Mouse (Mus musculus): Measurements from ENCODE around the gene Ncf1. TPM values are rescaled to one million over a fixed set of nuclear protein-coding genes. Genes with fewer than 3 reads are reported as not detected.

The Ncf1 gene
- polyA plus RNA-seq, 1 experiment = 18.9 TPM

GRCm38 (mm10) chr5:134186961-134187731 lies 42.3 kb downstream of the Ncf1 start:
- TF ChIP-seq POLR2A (IDR thresholded peaks at IDR 0.05; ENCODE audit: low read depth, low read length) (no peak), CTCF (IDR thresholded peaks at IDR 0.05; ENCODE audit: extremely low read depth, insufficient read length, insufficient replicate concordance, low read depth, low read length) (peak; percentile 93; the same call in 1 of the 2 replicates)
- no peaks in the 10 kb centered on the region; the same call in 1 of the 2 replicates for H3K4me1 ChIP-seq (ENCODE audit: control insufficient read depth, insufficient read depth, insufficient read length, low read length)
- H3K36me3 ChIP-seq (ENCODE audit: control insufficient read depth, insufficient read depth, low read length) = 0 out of 2 replicates have a peak, but pooled peaks cover 2% of the 10 kb centered on the region
- 68% methylated on average over 4 of the region's 4 CpGs for WGBS
- H3K4me3 ChIP-seq (ENCODE audit: low read depth, low read length) = no peak overlapping the region
- no peak overlapping the region for H3K27ac ChIP-seq (ENCODE audit: insufficient read depth, low read depth, low read length)
- no peaks in the 10 kb centered on the region for H3K27me3 ChIP-seq (ENCODE audit: control insufficient read depth, insufficient read depth, low read length)

DNA sequence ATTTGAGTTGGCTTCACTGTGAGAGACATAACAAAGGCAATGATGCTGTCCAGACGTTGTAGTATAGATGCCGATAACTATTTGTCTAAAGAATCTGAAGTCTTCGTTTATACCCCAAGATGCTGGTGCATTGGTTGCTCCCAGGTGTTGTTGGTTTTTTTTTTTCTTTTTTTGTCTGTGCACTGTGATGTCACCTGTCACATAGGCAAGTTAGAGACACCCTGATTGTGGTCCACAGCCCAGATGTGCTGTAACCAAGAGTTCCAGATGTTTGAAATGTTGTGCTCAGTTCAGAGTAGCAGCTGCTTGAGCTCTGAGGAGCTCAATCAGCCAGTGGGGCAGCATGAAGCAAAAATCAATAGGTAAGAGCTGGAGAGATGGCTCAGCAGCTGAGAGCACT lies 43.4 kb downstream of the Ncf1 start:
- Histone ChIP-seq H3K4me1 (ENCODE audit: control insufficient read depth, insufficient read depth, insufficient read length, low read length) (no peaks in the 10 kb centered on the region; the same call in 1 of the 2 replicates), H3K27me3 (ENCODE audit: control insufficient read depth, insufficient read depth, low read length) (no peaks in the 10 kb centered on the region), H3K27ac (ENCODE audit: insufficient read depth, low read depth, low read length) (no peak overlapping the region), H3K4me3 (ENCODE audit: low read depth, low read length) (no peak overlapping the region), H3K36me3 (ENCODE audit: control insufficient read depth, insufficient read depth, low read length) (no peaks in the 10 kb centered on the region)
- WGBS = 75% methylated on average over 3 of the region's 3 CpGs
- no peak for TF ChIP-seq CTCF (IDR thresholded peaks at IDR 0.05; ENCODE audit: extremely low read depth, insufficient read length, insufficient replicate concordance, low read depth, low read length)
- no peak for TF ChIP-seq POLR2A (IDR thresholded peaks at IDR 0.05; ENCODE audit: low read depth, low read length)

DNA sequence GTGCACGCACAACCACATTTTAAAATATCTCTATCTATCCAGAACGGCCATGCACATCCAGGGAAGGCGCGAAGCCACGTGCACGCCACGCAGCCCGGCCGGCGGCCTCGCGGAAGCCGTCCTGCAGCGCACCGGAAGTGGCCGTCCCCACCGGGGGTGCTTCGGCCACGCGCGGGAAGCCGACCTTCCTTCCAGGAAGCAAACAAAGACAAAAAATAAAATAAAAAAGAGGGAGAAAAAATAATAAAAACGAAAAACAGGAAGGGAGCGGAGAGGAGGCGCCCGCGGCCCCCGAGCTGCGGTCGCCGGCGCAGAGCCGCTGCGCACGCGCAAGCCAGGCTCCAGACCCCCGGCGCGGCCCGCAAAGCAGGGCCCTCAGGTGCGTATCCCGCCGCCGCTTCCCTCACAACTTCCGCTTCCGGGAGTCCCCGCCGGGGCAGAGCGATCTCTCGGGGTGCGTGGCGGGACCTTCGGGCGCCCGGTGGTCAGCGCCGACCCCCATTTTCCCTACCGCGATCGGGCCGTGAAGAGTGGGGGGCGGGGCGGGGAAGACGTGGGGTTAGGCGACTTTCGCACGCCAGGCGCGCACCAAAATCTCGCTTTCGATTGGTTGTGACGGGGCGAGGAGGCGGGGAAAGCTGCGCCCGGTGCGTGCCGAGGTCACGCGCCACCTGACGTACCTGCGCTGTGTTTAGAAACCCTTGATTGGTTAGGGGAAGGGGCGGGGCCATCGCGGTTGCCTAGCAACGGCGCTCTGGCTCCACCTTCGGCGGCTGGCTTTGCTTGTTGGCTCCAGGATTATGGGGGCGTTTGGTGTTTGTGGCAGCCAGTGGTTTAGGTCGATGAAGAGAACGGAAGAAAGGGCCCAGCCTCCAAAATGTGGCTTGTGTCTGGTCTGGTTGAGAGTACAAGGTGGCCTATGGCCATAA lies 45.3 kb downstream of the Ncf1 start, which contains the start of gene Gtf2ird2:
Gene Gtf2ird2 (plus strand): TSS at position 140 of the 929 bp plus-strand sequence.
- H3K27ac ChIP-seq (ENCODE audit: insufficient read depth, low read depth, low read length) = peak within 1 kb of the TSS; percentile 79
- peak; percentile 19; the same call in 1 of the 2 replicates for TF ChIP-seq CTCF (IDR thresholded peaks at IDR 0.05; ENCODE audit: extremely low read depth, insufficient read length, insufficient replicate concordance, low read depth, low read length)
- no peak for TF ChIP-seq POLR2A (IDR thresholded peaks at IDR 0.05; ENCODE audit: low read depth, low read length)
- WGBS = under 1% methylated on average over 92 of the region's 92 CpGs

GRCm38 (mm10) chr5:134183162-134183561 lies 46.3 kb downstream of the Ncf1 start:
- H3K4me1 ChIP-seq (ENCODE audit: control insufficient read depth, insufficient read depth, insufficient read length, low read length) = no peaks in the 10 kb centered on the region; the same call in 1 of the 2 replicates
- H3K27me3 ChIP-seq (ENCODE audit: control insufficient read depth, insufficient read depth, low read length) = no peaks in the 10 kb centered on the region
- WGBS = 23% methylated on average over 7 of the region's 7 CpGs
- H3K4me3 ChIP-seq (ENCODE audit: low read depth, low read length) = peak overlapping the region; percentile 94; the same call in 1 of the 2 replicates
- H3K36me3 ChIP-seq (ENCODE audit: control insufficient read depth, insufficient read depth, low read length) = no peaks in the 10 kb centered on the region
- no peak for TF ChIP-seq CTCF (IDR thresholded peaks at IDR 0.05; ENCODE audit: extremely low read depth, insufficient read length, insufficient replicate concordance, low read depth, low read length)
- no peak overlapping the region for H3K27ac ChIP-seq (ENCODE audit: insufficient read depth, low read depth, low read length)

More for the DNA sequence above, 45.3 kb downstream of the Ncf1 start, which contains the start of gene Gtf2ird2:
- no peaks in the 10 kb centered on the region for H3K36me3 ChIP-seq (ENCODE audit: control insufficient read depth, insufficient read depth, low read length)
- H3K4me1 ChIP-seq (ENCODE audit: control insufficient read depth, insufficient read depth, insufficient read length, low read length) = no peaks in the 10 kb centered on the region; the same call in 1 of the 2 replicates
- H3K27me3 ChIP-seq (ENCODE audit: control insufficient read depth, insufficient read depth, low read length) = no peaks in the 10 kb centered on the region
- peak within 1 kb of the TSS; percentile 94 for H3K4me3 ChIP-seq (ENCODE audit: low read depth, low read length)

DNA sequence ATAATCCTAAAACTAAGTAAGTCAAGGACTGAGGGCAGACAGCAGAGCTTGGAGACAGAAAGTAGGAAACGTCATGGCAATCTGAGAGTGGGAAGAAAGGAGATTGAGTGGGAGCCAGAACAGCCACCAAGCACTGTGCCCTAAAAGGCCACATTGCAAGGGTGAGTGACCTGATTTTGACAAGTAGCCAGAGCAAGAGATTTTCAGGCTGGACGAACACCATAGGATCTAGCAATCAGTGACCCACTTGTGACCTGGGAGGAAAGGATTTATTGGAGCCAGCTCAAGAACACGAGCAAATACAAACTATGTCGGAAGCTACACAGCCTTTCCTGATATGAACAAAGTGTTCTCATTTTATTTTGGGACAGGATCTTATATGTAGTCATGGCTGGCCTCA lies 46.7 kb downstream of the Ncf1 start:
- WGBS = 21% methylated on average over 4 of the region's 4 CpGs
- H3K4me3 ChIP-seq (ENCODE audit: low read depth, low read length) = no peak overlapping the region
- no peaks in the 10 kb centered on the region; the same call in 1 of the 2 replicates for H3K4me1 ChIP-seq (ENCODE audit: control insufficient read depth, insufficient read depth, insufficient read length, low read length)
- no peaks in the 10 kb centered on the region for H3K36me3 ChIP-seq (ENCODE audit: control insufficient read depth, insufficient read depth, low read length)
- H3K27ac ChIP-seq (ENCODE audit: insufficient read depth, low read depth, low read length) = no peak overlapping the region
- TF ChIP-seq POLR2A (IDR thresholded peaks at IDR 0.05; ENCODE audit: low read depth, low read length) (no peak), CTCF (IDR thresholded peaks at IDR 0.05; ENCODE audit: extremely low read depth, insufficient read length, insufficient replicate concordance, low read depth, low read length) (no peak)
- no peaks in the 10 kb centered on the region for H3K27me3 ChIP-seq (ENCODE audit: control insufficient read depth, insufficient read depth, low read length)

DNA sequence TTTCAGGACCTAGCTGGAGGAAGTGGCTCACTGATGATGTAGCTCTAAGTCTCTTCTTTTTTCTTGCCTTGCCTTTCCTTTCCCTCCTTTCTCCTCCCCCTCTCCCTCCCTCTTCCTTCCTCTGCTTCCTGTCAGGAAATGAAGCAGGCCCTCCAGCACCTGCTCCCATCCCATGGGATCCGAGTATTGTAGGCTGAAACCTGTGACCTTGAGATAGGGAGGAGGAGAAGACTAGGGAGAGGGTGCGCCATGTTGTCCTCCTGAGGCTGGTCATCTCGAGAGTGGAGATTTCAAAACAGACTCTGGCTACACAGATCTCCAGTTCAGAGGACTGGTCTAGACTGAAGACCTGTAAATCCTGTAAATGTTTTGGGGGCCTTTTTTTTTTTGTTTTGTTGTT lies 47.3 kb downstream of the Ncf1 start:
- H3K27me3 ChIP-seq (ENCODE audit: control insufficient read depth, insufficient read depth, low read length) = no peaks in the 10 kb centered on the region
- no peak overlapping the region for H3K4me3 ChIP-seq (ENCODE audit: low read depth, low read length)
- TF ChIP-seq POLR2A (IDR thresholded peaks at IDR 0.05; ENCODE audit: low read depth, low read length) (no peak), CTCF (IDR thresholded peaks at IDR 0.05; ENCODE audit: extremely low read depth, insufficient read length, insufficient replicate concordance, low read depth, low read length) (no peak)
- H3K27ac ChIP-seq (ENCODE audit: insufficient read depth, low read depth, low read length) = no peak overlapping the region
- 55% methylated on average over 3 of the region's 3 CpGs for WGBS
- no peaks in the 10 kb centered on the region; the same call in 1 of the 2 replicates for H3K4me1 ChIP-seq (ENCODE audit: control insufficient read depth, insufficient read depth, insufficient read length, low read length)
- H3K36me3 ChIP-seq (ENCODE audit: control insufficient read depth, insufficient read depth, low read length) = no peaks in the 10 kb centered on the region

All from small intestine, adult 2 months (tissue).